Mouse (Mus musculus): ENCODE measurements at regions not wholly inside any gene's neighbourhood (a gene's known extent, or its start where the extent isn't known, plus 50 kb on each side); places are given as distances from the start of the nearest gene placed in this dataset.

- peaks cover 43% of the 10 kb centered on the region for H3K4me1 ChIP-seq (replicated peaks)
- 33% methylated on average over 9 of the region's 9 CpGs for WGBS
- no peak overlapping the region for H3K4me3 ChIP-seq
- DNase-seq (ENCODE audit: low spot score): no peak
- H3K9me3 ChIP-seq: no peaks in the 10 kb centered on the region
- peaks cover 40% of the 10 kb centered on the region for H3K27me3 ChIP-seq (ENCODE audit: insufficient read depth, poor library complexity, severe bottlenecking)
- H3K36me3 ChIP-seq: no peaks in the 10 kb centered on the region
- 0 out of 2 replicates have a peak overlapping the region, but pooled peaks have one; percentile 51 for H3K27ac ChIP-seq
These were observed 55.1 kb upstream of the Fam222a start for GRCm38 (mm10) chr5:114512756-114513155.

GRCm38 (mm10) chr5:114513911-114514457, 53.8 kb upstream of the Fam222a start:
- Histone ChIP-seq H3K27ac (peak overlapping the region; percentile 51; the same call in 1 of the 2 replicates), H3K4me3 (peak overlapping the region; percentile 30), H3K27me3 (ENCODE audit: insufficient read depth, poor library complexity, severe bottlenecking) (peaks cover 40% of the 10 kb centered on the region), H3K4me1 (replicated peaks) (peaks cover 36% of the 10 kb centered on the region), H3K9me3 (no peaks in the 10 kb centered on the region), H3K36me3 (no peaks in the 10 kb centered on the region)
- DNase-seq (ENCODE audit: low spot score): no peak
- 12% methylated on average over 10 of the region's 10 CpGs for WGBS

- no peak for DNase-seq (ENCODE audit: low spot score)
- no peak overlapping the region for H3K27ac ChIP-seq
- H3K36me3 ChIP-seq: no peaks in the 10 kb centered on the region
- peaks cover 33% of the 10 kb centered on the region for H3K27me3 ChIP-seq (ENCODE audit: insufficient read depth, poor library complexity, severe bottlenecking)
- H3K4me1 ChIP-seq (replicated peaks): peaks cover 34% of the 10 kb centered on the region
- 83% methylated on average over 4 of the region's 4 CpGs for WGBS
- no peaks in the 10 kb centered on the region for H3K9me3 ChIP-seq
- no peak overlapping the region for H3K4me3 ChIP-seq
These were observed 50.8 kb upstream of the Fam222a start for GRCm38 (mm10) chr5:114517010-114517409.

GRCm38 (mm10) chr5:114518012-114518411, 49.8 kb upstream of the Fam222a start:
- H3K9me3 ChIP-seq: no peaks in the 10 kb centered on the region
- 90% methylated on average over 2 of the region's 2 CpGs for WGBS
- DNase-seq (ENCODE audit: low spot score): no peak

More at GRCm38 (mm10) chr5:114518012-114518411, 49.8 kb upstream of the Fam222a start:
- H3K36me3 ChIP-seq: no peaks in the 10 kb centered on the region
- peaks cover 23% of the 10 kb centered on the region for H3K27me3 ChIP-seq (ENCODE audit: insufficient read depth, poor library complexity, severe bottlenecking)
- H3K27ac ChIP-seq: no peak overlapping the region
- H3K4me1 ChIP-seq (replicated peaks): peaks cover 28% of the 10 kb centered on the region
- no peak overlapping the region for H3K4me3 ChIP-seq
